Mouse (Mus musculus) liver, embryonic 11.5 days (tissue): Measurements from ENCODE around the gene Ucp2. TPM values are rescaled to one million over a fixed set of nuclear protein-coding genes. Genes with fewer than 3 reads are reported as not detected.

Experiments
- ATAC-seq: fragments of 200-750 bp; cut with Nextera tagmentation; replicated peaks from 2 replicates; pipeline ENCODE4 v1.8.0; 2017; ENCODE audit warnings: moderate number of reproducible peaks, mild to moderate bottlenecking, moderate TSS enrichment, moderate library complexity; ENCODE audit not compliant: low FRiP score
- DNase-seq: peaks from one replicate; pipeline ENCODE4 v3.0.0-alpha.2; 2017; ENCODE audit warnings: low spot score
- H3K27ac ChIP-seq: fragments of 300-500 bp; sonication (generic); 2 replicates; pipeline ENCODE4 v1.5.1; 2014; ENCODE audit warnings: mild to moderate bottlenecking, low read depth, low read length, control low read depth
- H3K27me3 ChIP-seq: fragments of 300-500 bp; sonication (generic); replicated peaks from 2 replicates; pipeline ENCODE4 v1.6.1; 2014; ENCODE audit warnings: low read length, mixed read lengths; ENCODE audit not compliant: control insufficient read depth, insufficient read depth
- H3K36me3 ChIP-seq: fragments of 300-500 bp; sonication (generic); 2 replicates; pipeline ENCODE4 v1.6.1; 2014; ENCODE audit warnings: mild to moderate bottlenecking, low read length, moderate library complexity, mixed read lengths; ENCODE audit not compliant: control insufficient read depth, insufficient read depth
- H3K4me1 ChIP-seq: fragments of 300-500 bp; sonication (generic); replicated peaks from 2 replicates; pipeline ENCODE4 v1.6.1; 2014; ENCODE audit warnings: low read length, mixed read lengths; ENCODE audit not compliant: control insufficient read depth, insufficient read depth
- H3K4me2 ChIP-seq: fragments of 300-500 bp; sonication (generic); 2 replicates; pipeline ENCODE4 v1.6.1; 2014; ENCODE audit warnings: mild to moderate bottlenecking, control low read depth, moderate library complexity
- H3K4me3 ChIP-seq: fragments of 300-500 bp; sonication (generic); 2 replicates; pipeline ENCODE4 v1.5.1; 2014; ENCODE audit warnings: low read depth, low read length, control low read depth
- H3K9ac ChIP-seq: fragments of 300-500 bp; sonication (generic); 2 replicates; pipeline ENCODE4 v1.6.1; 2014; ENCODE audit warnings: low read depth, low read length, control low read depth
- H3K9me3 ChIP-seq: fragments of 300-500 bp; sonication (generic); 2 replicates; pipeline ENCODE4 v1.6.1; 2016; ENCODE audit warnings: low read length, inconsistent platforms, mixed read lengths; ENCODE audit not compliant: control insufficient read depth
- WGBS: fragments of 180-500 bp; shearing (Covaris S2); extraction: QIAGEN DNeasy Blood & Tissue Kit; methylation state at CpG from one replicate; pipeline ENCODE4 v1.1.7; 2014; 5-methylcytosine and 5-hydroxymethylcytosine counted together
- polyA plus RNA-seq: library from polyadenylated mRNA; unstranded; fragments of >200 nt; fragmentation: Nextera tagmentation; extraction: Ambion mirVana; gene quantifications from 2 replicates; pipeline ENCODE4 v1.2.1, GENCODE M21; 2014

The Ucp2 gene
- polyA plus RNA-seq, 1 experiment from 2014 or later: 491 TPM

DNA sequence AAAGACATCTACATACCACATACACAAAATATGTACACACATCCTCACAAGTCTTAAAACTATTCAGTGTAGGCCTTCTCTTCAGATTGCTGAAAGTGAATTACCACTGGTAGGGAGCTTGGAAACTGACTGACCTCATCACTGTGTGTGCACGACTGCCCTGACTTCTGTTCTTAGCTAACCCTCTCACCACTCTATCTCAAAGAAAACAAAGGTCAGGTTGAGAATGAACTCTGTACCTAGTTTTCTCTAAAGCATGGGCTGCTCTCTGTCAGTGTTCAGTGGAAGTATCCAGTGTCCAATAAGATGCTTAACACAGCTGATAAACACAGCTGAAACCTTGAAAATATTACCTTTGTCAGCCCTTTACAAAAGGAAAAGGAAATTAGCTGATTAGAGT is 51.3 kb downstream of the Ucp2 start:
- Histone ChIP-seq H3K27me3 (no peaks in the 10 kb centered on the region), H3K9ac (no peak overlapping the region), H3K4me3 (no peak overlapping the region), H3K27ac (peak overlapping the region; percentile 45; the same call in 1 of the 2 replicates), H3K4me2 (no peak overlapping the region), H3K4me1 (0 out of 2 replicates have a peak, but pooled peaks cover 3% of the 10 kb centered on the region), H3K36me3 (peaks cover 8% of the 10 kb centered on the region; the same call in 1 of the 2 replicates), H3K9me3 (no peaks in the 10 kb centered on the region)
- ATAC-seq (no peak; the same call in 1 of the 2 replicates), DNase-seq (no peak)
- WGBS: 45% methylated on average over 1 of the region's 1 CpGs

DNA sequence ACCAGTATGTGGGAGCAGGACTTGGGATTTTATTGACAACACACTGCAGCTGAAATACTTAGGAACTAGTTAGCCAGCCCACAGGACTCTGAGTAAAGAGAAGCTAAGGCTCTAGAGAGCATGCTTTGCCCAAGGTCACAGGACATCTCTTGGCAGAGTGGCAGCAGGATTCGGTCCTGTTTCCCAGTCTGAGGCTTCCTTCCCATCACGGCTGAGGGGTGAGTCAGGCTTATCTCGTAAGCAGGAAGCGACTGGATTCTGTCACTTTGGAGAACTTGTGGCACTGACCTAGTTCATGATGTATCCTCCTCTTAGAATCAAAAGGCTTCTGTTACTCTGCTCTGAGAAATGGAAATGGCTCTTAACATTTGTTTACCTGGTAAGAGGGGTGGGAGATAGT is 54.5 kb downstream of the Ucp2 start:
- Histone ChIP-seq H3K4me2 (no peak overlapping the region), H3K27ac (no peak overlapping the region), H3K9me3 (no peaks in the 10 kb centered on the region), H3K36me3 (peaks cover 2% of the 10 kb centered on the region; the same call in 1 of the 2 replicates), H3K27me3 (no peaks in the 10 kb centered on the region), H3K4me3 (no peak overlapping the region), H3K4me1 (0 out of 2 replicates have a peak, but pooled peaks cover 3% of the 10 kb centered on the region), H3K9ac (no peak overlapping the region)
- DNase-seq (no peak), ATAC-seq (no peak)
- WGBS: 43% methylated on average over 4 of the region's 4 CpGs

GRCm38 (mm10) chr7:100549796-100550195 is 56.7 kb downstream of the Ucp2 start:
- no peak overlapping the region for H3K27ac ChIP-seq
- no peak overlapping the region for H3K4me2 ChIP-seq
- peaks cover 2% of the 10 kb centered on the region; the same call in 1 of the 2 replicates for H3K36me3 ChIP-seq
- 84% methylated on average over 3 of the region's 3 CpGs for WGBS
- no peak for ATAC-seq
- no peak overlapping the region for H3K4me3 ChIP-seq
- no peaks in the 10 kb centered on the region for H3K27me3 ChIP-seq
- H3K9ac ChIP-seq: no peak overlapping the region
- 0 out of 2 replicates have a peak, but pooled peaks cover 5% of the 10 kb centered on the region for H3K4me1 ChIP-seq
- no peaks in the 10 kb centered on the region for H3K9me3 ChIP-seq
- no peak for DNase-seq

DNA sequence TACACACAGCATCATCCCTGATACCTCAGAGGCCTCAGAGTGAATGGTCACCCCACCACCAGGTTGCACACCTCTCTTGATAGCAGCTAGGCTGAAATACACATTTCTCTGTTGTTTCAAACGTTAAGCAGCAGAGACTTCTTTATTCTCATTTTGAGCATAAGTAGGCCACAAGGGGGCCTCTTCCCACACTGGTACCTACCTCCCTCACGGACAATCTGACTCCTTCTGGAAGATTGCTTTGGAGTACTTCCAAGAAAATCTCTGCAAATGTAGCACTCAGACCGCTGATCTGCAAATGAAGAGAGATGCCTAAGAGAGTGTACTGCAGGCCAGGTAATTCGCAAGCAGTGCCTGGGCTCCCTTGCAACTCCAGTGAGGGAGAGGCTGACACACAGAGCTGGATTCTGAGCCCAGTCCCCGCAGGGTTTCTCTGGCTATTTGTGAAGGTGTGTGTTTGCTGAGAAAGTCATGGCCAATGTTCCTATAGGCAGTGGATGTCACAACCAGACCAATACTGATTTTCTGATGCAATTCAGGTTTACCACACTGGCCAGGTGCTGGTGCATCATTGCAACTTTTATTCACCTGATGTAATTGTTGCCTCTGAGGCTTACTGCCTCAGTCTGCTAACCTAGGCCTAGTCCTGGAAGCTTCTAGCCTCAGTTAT is 57.3 kb downstream of the Ucp2 start:
- Histone ChIP-seq H3K4me2 (no peak overlapping the region), H3K4me1 (peaks cover 8% of the 10 kb centered on the region; the same call in 1 of the 2 replicates), H3K9ac (no peak overlapping the region), H3K27ac (no peak overlapping the region), H3K9me3 (no peaks in the 10 kb centered on the region), H3K27me3 (no peaks in the 10 kb centered on the region), H3K4me3 (no peak overlapping the region), H3K36me3 (peaks cover 2% of the 10 kb centered on the region; the same call in 1 of the 2 replicates)
- 72% methylated on average over 5 of the region's 5 CpGs for WGBS
- ATAC-seq (no peak), DNase-seq (no peak)

Other genes with a start within 250 kb of the Ucp2 start
- 5.9 and 7.1 TPM in 2 replicates for gene P4ha3, start 207.8 kb upstream of the Ucp2 start, polyA plus RNA-seq
- 25.3 and 28.2 TPM in 2 replicates for gene C2cd3, start 121.1 kb upstream of the Ucp2 start, polyA plus RNA-seq
- gene Ppme1, start 121.0 kb upstream of the Ucp2 start, polyA plus RNA-seq: 56.4 and 56.5 TPM in 2 replicates
- gene Ucp3, start 20.3 kb upstream of the Ucp2 start, polyA plus RNA-seq: not detected in 2 replicates
- 1.2 and 1.6 TPM in 2 replicates for gene Dnajb13, start 21.6 kb downstream of the Ucp2 start, polyA plus RNA-seq
- 26.3 and 27.5 TPM in 2 replicates for gene Coa4, start 43.7 kb downstream of the Ucp2 start, polyA plus RNA-seq
- gene Rab6a, start 114.1 kb downstream of the Ucp2 start, polyA plus RNA-seq: 81.6 and 85.7 TPM in 2 replicates
- 78.9 and 81.2 TPM in 2 replicates for gene Mrpl48, start 115.0 kb downstream of the Ucp2 start, polyA plus RNA-seq
- gene Plekhb1, start 169.1 kb downstream of the Ucp2 start, polyA plus RNA-seq: 1.1 and 2.0 TPM in 2 replicates
- 16.2 and 18.8 TPM in 2 replicates for gene Fam168a, start 213.3 kb downstream of the Ucp2 start, polyA plus RNA-seq